Mouse (Mus musculus): ENCODE results near the gene Pecam1. TPM values are rescaled to one million over a fixed set of nuclear protein-coding genes. Genes with fewer than 3 reads are reported as not detected.

Gene Pecam1
- 19.2 and 37.0 TPM in 2 replicates for polyA plus RNA-seq (2015; fragmentation: Nextera tagmentation; extraction: Ambion mirVana)

DNA sequence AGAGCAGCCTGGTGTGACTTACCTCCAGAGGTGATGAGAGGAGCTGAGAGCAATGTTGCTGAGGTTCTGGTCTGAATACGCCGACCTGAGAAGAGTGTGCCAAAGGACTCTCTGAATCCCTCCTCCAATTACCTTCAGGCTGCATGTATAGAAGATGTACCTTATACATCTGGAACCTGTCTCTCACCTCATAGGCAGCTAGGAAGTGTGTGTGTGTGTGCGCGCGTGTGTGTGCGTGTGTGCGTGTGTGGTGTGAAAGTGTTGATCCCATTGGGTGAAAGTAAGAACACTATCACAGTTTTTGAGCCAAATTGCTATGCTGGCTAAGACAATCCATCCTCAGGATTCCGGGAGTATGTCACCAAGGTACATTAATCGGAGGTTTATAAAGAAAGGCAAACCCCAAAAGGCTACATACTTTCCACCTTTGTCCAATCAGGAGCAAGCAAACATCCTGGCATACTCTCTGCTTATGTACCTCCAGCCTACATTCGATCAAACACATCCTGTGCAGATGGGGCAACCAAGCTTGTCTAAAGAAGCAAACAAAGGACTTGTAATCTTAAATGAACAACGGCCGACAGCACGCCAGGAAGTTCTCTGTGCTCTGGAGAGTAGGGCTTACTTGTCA is at the start of gene Pecam1:
Gene Pecam1 (minus strand): TSS at position 508 of the 631 bp plus-strand sequence.

DNA sequence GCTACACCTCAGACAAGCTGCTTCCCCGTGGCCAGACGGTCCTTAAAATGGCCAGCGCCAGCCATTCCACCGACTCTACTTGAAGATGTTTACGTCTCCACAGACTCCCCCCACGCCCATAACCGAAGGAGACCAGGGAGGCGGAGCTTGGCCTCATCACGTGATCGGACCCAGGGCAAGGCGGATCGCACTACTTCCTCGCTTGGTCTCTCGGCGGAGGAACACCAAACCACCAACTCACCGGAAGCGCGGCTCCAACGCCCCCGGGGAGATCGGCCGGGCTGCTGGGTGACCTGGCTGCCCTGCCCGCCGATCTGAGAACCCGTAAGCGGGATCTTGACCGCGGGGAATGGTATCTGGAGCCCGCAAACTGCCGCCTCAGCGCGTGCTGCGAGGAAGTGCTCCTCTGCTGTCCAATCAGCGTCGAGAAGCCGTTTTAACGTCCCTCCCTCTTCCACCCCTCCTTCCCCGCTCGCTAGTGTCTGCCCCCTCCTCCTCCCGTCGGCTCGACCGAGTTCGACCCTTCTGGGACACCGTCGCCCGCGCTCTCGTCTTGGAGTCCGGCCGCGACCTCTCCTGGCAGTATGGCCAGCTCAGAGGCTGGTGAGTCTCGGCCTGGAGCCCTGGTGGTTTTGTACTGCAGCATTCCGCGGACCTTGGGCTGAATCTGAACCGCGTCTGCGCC is 38.5 kb upstream of the Pecam1 start, which contains the start of the genes Ddx5 and Cep95:
Gene Ddx5 (minus strand): TSS at position 411 of the 685 bp plus-strand sequence.
Gene Cep95 (plus strand): TSS at position 478 of the 685 bp plus-strand sequence.

DNA sequence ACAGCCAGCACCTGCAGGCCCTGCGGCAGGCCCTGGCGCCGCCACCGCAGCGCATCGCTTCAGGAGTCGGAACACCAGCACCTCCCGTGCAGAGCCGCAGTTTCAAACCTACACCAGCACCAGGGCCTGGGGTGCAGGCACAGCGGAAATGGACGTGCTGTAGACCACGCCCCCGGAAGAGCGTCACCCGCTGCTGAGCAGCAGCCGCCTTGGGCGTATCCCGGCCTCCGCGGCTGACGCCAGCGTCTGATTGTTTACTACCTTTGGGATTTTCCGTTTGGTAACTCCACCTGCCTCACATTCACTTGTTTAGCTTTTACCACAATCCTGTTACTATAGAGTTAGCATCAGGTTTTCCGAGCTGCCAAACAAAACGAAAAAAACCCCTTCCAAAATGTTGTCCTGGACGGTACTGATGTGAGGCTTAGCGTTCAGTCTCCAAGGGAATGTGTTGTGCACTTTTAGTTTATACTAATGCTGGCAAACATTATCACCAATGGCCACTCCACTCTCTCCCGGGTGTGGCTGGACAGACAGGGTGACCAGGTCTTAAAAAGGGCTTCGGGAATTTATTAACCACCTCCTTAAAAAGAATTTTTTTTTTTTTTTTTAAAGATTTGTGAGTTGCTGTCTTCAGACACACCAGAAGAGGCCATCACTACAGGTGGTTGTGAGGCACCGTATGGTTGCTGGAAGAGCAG is 29.1 kb upstream of the Pecam1 start, which contains the start of gene Polg2:
Gene Polg2 (minus strand): TSS at position 150 of the 701 bp plus-strand sequence.

DNA sequence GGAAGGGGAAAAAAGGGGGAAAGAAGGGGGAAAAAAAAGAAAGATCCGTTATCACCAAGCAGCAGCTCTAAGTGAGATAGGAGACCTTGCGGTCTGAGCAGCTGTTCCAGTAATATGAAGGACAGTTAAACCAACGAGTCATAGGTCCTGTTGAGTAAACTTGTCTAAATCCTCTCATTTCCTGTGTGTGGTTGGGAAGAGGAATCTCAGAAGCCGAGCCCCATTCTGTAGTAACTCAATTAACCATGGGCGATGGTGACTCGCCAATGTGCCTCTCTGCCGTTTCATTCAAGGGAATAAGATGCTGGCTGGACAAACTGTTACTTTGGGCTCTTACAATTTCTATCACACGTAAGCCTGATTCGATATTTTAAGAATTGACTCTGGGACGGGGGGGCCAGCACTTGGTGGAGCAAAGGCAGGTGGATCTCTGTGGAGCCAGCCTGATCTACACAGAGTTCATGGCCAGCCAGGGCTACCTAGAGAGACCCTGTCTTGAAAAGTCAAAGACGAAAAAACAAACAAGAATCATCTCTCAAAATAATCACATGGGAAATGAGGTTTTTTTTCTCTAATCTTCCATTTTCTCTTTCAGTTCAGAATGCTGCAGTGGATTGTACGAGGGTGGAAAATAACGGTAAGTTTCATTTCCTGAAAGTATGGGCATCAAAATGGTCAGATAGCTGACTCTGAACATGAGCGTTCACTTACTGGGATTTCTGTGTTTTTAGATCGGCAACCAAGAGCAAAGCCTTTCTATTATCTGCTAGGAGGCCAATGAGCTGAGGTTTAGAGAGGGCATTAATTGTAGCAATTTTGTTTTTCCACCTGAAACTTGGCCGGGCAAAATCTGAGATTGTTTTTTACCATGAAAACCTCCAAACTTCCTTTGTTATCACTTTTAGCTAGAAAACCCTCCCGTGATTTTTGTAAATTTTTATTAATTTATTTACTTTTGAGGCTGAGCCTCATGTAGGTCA is 901 bp upstream of the Pecam1 start, which contains the start of gene Milr1:
Gene Milr1 (plus strand): TSS at position 188 of the 980 bp plus-strand sequence.

DNA sequence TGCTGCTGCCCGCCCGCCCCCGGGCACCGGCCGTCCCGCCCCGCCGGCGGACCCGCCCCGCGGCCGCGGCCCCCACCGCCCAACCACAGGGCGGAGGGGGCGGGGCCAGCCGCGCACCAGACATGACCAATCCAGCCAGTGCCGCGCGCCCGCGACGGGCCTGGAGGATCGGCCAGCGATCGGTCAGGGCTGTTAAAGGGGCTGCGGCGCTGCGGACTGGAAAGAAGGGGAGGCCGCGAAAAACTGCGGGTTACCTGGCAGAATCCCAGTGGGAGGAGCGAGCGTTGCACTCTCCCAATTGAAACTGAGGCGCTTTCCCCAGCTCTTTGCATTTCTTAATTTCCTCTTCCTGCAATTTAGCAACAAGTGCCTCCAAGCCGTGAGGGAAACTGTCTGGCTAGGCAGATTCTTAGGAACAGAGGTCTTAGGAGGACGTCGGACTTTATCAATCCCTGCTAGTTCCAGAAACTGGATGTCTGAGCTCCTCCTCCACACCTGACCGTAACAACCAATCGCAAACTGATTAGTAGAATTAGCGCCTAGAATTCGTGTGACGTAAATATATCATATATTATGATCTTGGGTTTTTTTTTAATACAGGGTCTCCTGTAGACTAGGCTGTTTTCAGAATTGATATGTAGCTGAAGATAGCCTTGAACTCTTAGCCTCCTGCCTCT is 137.3 kb downstream of the Pecam1 start, which contains the start of gene Tex2:
Gene Tex2 (minus strand): TSS at position 463 of the 677 bp plus-strand sequence.

Small RNAs within 50 kb of the gene (microRNA-seq; reads per million reads assigned to microRNA genes)
- gene Gm25994 (ENCODE audit: borderline replicate concordance, insufficient number of aligned reads) (not detected), gene Mir3064 (ENCODE audit: borderline replicate concordance, insufficient number of aligned reads) (8.4 reads per million, percentile 12 among the genes with 10 or more reads in this experiment)

Other genes starting within 250 kb of the Pecam1 start
- gene Tex2, start 137.2 kb downstream of the Pecam1 start, polyA plus RNA-seq (2015; fragmentation: Nextera tagmentation; extraction: Ambion mirVana): 8.4 and 12.7 TPM in 2 replicates
- gene Milr1, start 598 bp upstream of the Pecam1 start, polyA plus RNA-seq (2015; fragmentation: Nextera tagmentation; extraction: Ambion mirVana): 2.2 and 3.3 TPM in 2 replicates
- 14.3 and 14.6 TPM in 2 replicates for gene Polg2, start 28.9 kb upstream of the Pecam1 start, polyA plus RNA-seq (2015; fragmentation: Nextera tagmentation; extraction: Ambion mirVana)
- 169 and 248 TPM in 2 replicates for gene Ddx5, start 38.6 kb upstream of the Pecam1 start, polyA plus RNA-seq (2015; fragmentation: Nextera tagmentation; extraction: Ambion mirVana)
- gene Cep95, start 38.6 kb upstream of the Pecam1 start, polyA plus RNA-seq (2015; fragmentation: Nextera tagmentation; extraction: Ambion mirVana): 7.0 and 11.5 TPM in 2 replicates
- gene Smurf2, start 170.1 kb upstream of the Pecam1 start, polyA plus RNA-seq (2015; fragmentation: Nextera tagmentation; extraction: Ambion mirVana): 9.4 and 10.4 TPM in 2 replicates
- gene Kpna2, start 248.9 kb upstream of the Pecam1 start, polyA plus RNA-seq (2015; fragmentation: Nextera tagmentation; extraction: Ambion mirVana): 81.1 and 87.7 TPM in 2 replicates